Mouse (Mus musculus) retina, postnatal 1 day (tissue): ENCODE measurements at regions not wholly inside any gene's neighbourhood (a gene's known extent, or its start where the extent isn't known, plus 50 kb on each side); places are given as distances from the start of the nearest gene placed in this dataset.

Source experiments
- DNase-seq: peaks from one replicate; pipeline ENCODE4 v3.0.0-alpha.2; 2012

GRCm38 (mm10) chr3:4544730-4545129 is 1205.9 kb upstream of the Gm8797 start:
- DNase-seq, result no peak

- DNase-seq, result peak; percentile 14
Observed at GRCm38 (mm10) chr3:4546103-4546833, 1204.3 kb upstream of the Gm8797 start.

DNA sequence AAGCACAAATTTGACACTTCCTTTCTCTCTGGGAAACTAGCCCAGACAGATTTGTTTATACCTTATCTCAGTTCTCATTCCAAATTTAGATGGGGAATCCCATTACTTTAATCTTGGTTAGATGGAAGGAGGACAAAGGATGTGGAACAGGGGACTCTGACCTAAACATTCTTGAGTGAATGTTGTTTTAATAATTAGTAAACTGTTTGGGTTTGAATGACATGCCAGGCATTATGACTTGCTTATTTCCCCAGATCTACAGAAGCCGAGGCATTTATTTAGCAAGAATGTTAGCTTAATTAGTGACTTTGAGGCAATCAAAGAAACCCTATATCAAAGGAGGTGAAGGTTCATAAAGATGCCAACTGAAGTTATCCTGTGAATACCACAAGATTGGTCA is 1189.9 kb upstream of the Gm8797 start:
- no peak for DNase-seq

DNA sequence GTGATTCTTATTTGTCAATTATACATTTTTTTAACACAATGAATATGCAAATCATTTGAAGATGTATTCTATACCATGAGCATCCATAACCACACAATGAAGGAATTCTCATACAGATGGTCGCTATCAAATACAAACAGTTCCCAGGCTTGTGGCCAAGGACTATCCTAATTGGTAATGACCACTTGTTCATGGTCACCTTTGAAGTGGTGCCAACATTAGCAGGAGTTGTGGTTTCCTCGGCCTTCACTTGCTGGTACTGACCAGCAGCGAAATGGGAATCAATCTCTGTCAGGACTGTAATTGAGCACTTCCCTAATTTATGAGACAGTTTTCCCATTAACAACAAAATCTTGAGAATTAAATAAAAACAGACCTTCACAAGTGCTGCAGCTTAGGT is 1168.1 kb upstream of the Gm8797 start:
- DNase-seq, result peak; percentile 1

- peak; percentile 60 for DNase-seq
Observed at GRCm38 (mm10) chr3:4593977-4594523, 1156.6 kb upstream of the Gm8797 start.

DNA sequence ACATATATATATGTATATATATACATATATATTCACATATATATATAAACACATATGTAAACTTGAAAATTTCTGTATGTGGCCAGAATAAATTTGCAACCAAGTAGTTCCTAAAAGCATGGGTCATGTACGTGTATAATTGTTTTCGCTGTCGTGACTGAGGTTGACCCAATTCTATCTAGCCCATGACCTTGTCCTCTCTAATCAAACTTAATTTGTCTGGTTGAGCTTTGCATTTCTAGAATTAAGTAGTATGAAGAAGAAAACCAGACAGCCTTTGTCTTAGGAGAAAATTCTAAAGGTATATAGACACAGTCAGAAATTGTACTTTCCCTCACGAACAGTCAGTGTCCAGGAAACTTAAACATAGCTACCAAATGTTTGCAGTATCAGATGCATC is 1156.1 kb upstream of the Gm8797 start:
- peak; percentile 55 for DNase-seq
